Comparison of ENCODE assay signal across 25 mouse cellular contexts in genomic region chr1:58566621-58567020, GRCm38 (mm10). TPM values are rescaled to one million over a fixed set of nuclear protein-coding genes. Genes with fewer than 3 reads are reported as not detected.
A peak's percentile ranks its signal among the peaks of the same experiment; 100 is the strongest.
DNase-seq lines count a peak whose midpoint lies in the region; ATAC-seq and TF ChIP-seq lines count a peak whose summit lies in the region.
"Had no signal": no experiment of that assay in that cellular context is flagged by ENCODE, and none has a peak within 500 bp of the region (broad histone marks: within the 10 kb centered on the region; RNA-seq: fewer than 3 reads in every experiment).

No protein-coding gene starts in this region.

- no peak overlapping the region for H3K4me2 ChIP-seq in kidney, embryonic 16.5 days (replicated peaks; ENCODE audit: low read depth, low read length)
- H3K4me2 ChIP-seq in liver, embryonic 12.5 days, result no peak overlapping the region
- H3K4me2 ChIP-seq in lung, postnatal 0 days (replicated peaks; ENCODE audit: low read depth, low read length), result no peak overlapping the region
- H3K4me2 ChIP-seq in intestine, embryonic 16.5 days (ENCODE audit: low read depth, low read length), result no peak overlapping the region
- H3K4me2 ChIP-seq: forebrain, embryonic 13.5 days; heart, embryonic 13.5 days had no signal

- TF ChIP-seq CTCF in liver, adult 2 months (IDR thresholded peaks at IDR 0.05; ENCODE audit: low read depth, low read length), result no peak
- TF ChIP-seq CTCF in lung, postnatal 0 days (IDR thresholded peaks at IDR 0.05), result no peak

- no peaks in the 10 kb centered on the region for H3K9me3 ChIP-seq in kidney, embryonic 16.5 days (ENCODE audit: low read length)
- H3K9me3 ChIP-seq in liver, embryonic 12.5 days (replicated peaks), result no peaks in the 10 kb centered on the region
- H3K9me3 ChIP-seq in lung, postnatal 0 days (ENCODE audit: low read length), result no peaks in the 10 kb centered on the region
- no peaks in the 10 kb centered on the region for H3K9me3 ChIP-seq in intestine, embryonic 16.5 days (ENCODE audit: control insufficient read depth, low read length)
- H3K9me3 ChIP-seq: forebrain, embryonic 10.5 days; forebrain, embryonic 13.5 days; heart, embryonic 10.5 days; heart, embryonic 13.5 days had no signal

- no peak overlapping the region for H3K9ac ChIP-seq in kidney, embryonic 16.5 days (replicated peaks; ENCODE audit: low read length)
- H3K9ac ChIP-seq in liver, adult 2 months (ENCODE audit: low read depth, low read length), result no peak overlapping the region
- H3K9ac ChIP-seq in liver, embryonic 12.5 days, result no peak overlapping the region
- H3K9ac ChIP-seq in lung, postnatal 0 days (replicated peaks; ENCODE audit: low read depth), result no peak overlapping the region
- H3K9ac ChIP-seq in intestine, embryonic 16.5 days (ENCODE audit: low read depth, low read length), result no peak overlapping the region
- H3K9ac ChIP-seq: forebrain, embryonic 13.5 days; heart, embryonic 13.5 days had no signal

- no peak for TF ChIP-seq POLR2A in liver, adult 2 months (IDR thresholded peaks at IDR 0.05; ENCODE audit: extremely low read depth, insufficient read depth, low read length)

- ATAC-seq in kidney, embryonic 16.5 days (ENCODE audit: low FRiP score, low TSS enrichment), result no peak
- ATAC-seq in liver, embryonic 12.5 days, result no peak
- ATAC-seq in lung, postnatal 0 days, result no peak
- ATAC-seq in intestine, embryonic 16.5 days, result no peak
- ATAC-seq: activated CD4-positive, CD25-positive, alpha-beta regulatory T cell, adult 4 months; CD4-positive, CD25-positive, alpha-beta regulatory T cell, adult 4 months; forebrain, embryonic 13.5 days; forebrain, embryonic 16.5 days had no signal

- TF ChIP-seq EP300 in lung, postnatal 0 days (IDR thresholded peaks at IDR 0.05), result no peak

- H3K79me2 ChIP-seq in liver, adult 2 months (ENCODE audit: control insufficient read depth, insufficient read depth, low read length), result peaks cover 18% of the 10 kb centered on the region; the same call in 1 of the 2 replicates

- H3K4me1 ChIP-seq in kidney, embryonic 16.5 days (ENCODE audit: insufficient read depth, low read length), result no peaks in the 10 kb centered on the region
- peaks cover 7% of the 10 kb centered on the region for H3K4me1 ChIP-seq in liver, adult 2 months (ENCODE audit: control insufficient read depth, insufficient read depth, low read length)
- H3K4me1 ChIP-seq in liver, embryonic 12.5 days, result peaks cover 18% of the 10 kb centered on the region; the same call in 1 of the 2 replicates
- H3K4me1 ChIP-seq in lung, postnatal 0 days (ENCODE audit: insufficient read depth, low read depth, low read length), result no peaks in the 10 kb centered on the region; the same call in 1 of the 2 replicates
- H3K4me1 ChIP-seq in intestine, embryonic 16.5 days (ENCODE audit: control insufficient read depth, insufficient read depth, low read length), result no peaks in the 10 kb centered on the region
- H3K4me1 ChIP-seq: forebrain, embryonic 10.5 days; forebrain, embryonic 13.5 days; heart, embryonic 10.5 days had no signal

- no peak overlapping the region for H3K4me3 ChIP-seq in kidney, embryonic 16.5 days (ENCODE audit: low read length)
- H3K4me3 ChIP-seq in liver, adult 2 months (ENCODE audit: insufficient read depth, low read depth, low read length), result no peak overlapping the region
- H3K4me3 ChIP-seq in liver, embryonic 12.5 days, result no peak overlapping the region
- no peak overlapping the region for H3K4me3 ChIP-seq in lung, postnatal 0 days (ENCODE audit: low read depth, low read length)
- no peak overlapping the region for H3K4me3 ChIP-seq in intestine, embryonic 16.5 days (ENCODE audit: low read length)
- H3K4me3 ChIP-seq: forebrain, embryonic 10.5 days; forebrain, embryonic 13.5 days; heart, adult 2 months; heart, embryonic 10.5 days; heart, embryonic 13.5 days had no signal

- DNase-seq in kidney, adult 8-10 months, result peak; percentile 18 to 73
- peak; percentile 73 for DNase-seq in liver, adult 2 months (ENCODE audit: extremely low read depth, low read depth, low spot score)
- peak; percentile 8 for DNase-seq in lung, postnatal 0 days (ENCODE audit: low spot score)
- DNase-seq in lung, postnatal 25 days (ENCODE audit: low spot score), result no peak
- peak; percentile 41 to 71 for DNase-seq in kidney, postnatal 36 days
- DNase-seq: adrenal gland, adult 8-10 months; adrenal gland, postnatal 25 days; cerebellum, adult 18-20 months; cerebellum, adult 9-10 months; cerebellum, postnatal 14 days; gastrocnemius, postnatal 10 days; gastrocnemius, postnatal 36 days; heart, adult 2 months; heart, postnatal 14 days; heart, postnatal 4 days had no signal

- peaks cover 4% of the 10 kb centered on the region; the same call in 1 of the 2 replicates for H3K36me3 ChIP-seq in kidney, embryonic 16.5 days (ENCODE audit: insufficient read depth, low read length)
- peaks cover 18% of the 10 kb centered on the region; the same call in 1 of the 2 replicates for H3K36me3 ChIP-seq in liver, adult 2 months (ENCODE audit: control insufficient read depth, insufficient read depth, low read length)
- H3K36me3 ChIP-seq in liver, embryonic 12.5 days, result peaks cover 13% of the 10 kb centered on the region; the same call in 1 of the 2 replicates
- H3K36me3 ChIP-seq in lung, postnatal 0 days (ENCODE audit: insufficient read depth, low read length), result no peaks in the 10 kb centered on the region
- H3K36me3 ChIP-seq in intestine, embryonic 16.5 days (ENCODE audit: control insufficient read depth, insufficient read depth, low read length), result no peaks in the 10 kb centered on the region
- H3K36me3 ChIP-seq: heart, embryonic 13.5 days had no signal

- H3K27ac ChIP-seq in kidney, embryonic 16.5 days (ENCODE audit: low read length), result no peak overlapping the region
- no peak overlapping the region for H3K27ac ChIP-seq in liver, adult 2 months (replicated peaks; ENCODE audit: insufficient read depth, low read depth, low read length)
- H3K27ac ChIP-seq in liver, embryonic 12.5 days, result no peak overlapping the region
- no peak overlapping the region for H3K27ac ChIP-seq in lung, postnatal 0 days (ENCODE audit: low read length)
- H3K27ac ChIP-seq in intestine, embryonic 16.5 days (ENCODE audit: low read length), result no peak overlapping the region
- H3K27ac ChIP-seq: forebrain, embryonic 10.5 days; forebrain, embryonic 13.5 days; heart, adult 2 months; heart, embryonic 10.5 days; heart, embryonic 13.5 days had no signal

- no peaks in the 10 kb centered on the region for H3K27me3 ChIP-seq in kidney, embryonic 16.5 days (ENCODE audit: insufficient read depth, low read length)
- H3K27me3 ChIP-seq in liver, adult 2 months (ENCODE audit: control insufficient read depth, insufficient read depth, low read length), result no peaks in the 10 kb centered on the region
- H3K27me3 ChIP-seq in liver, embryonic 12.5 days (replicated peaks), result no peaks in the 10 kb centered on the region
- H3K27me3 ChIP-seq in lung, postnatal 0 days (replicated peaks; ENCODE audit: insufficient read depth, low read length), result no peaks in the 10 kb centered on the region
- no peaks in the 10 kb centered on the region for H3K27me3 ChIP-seq in intestine, embryonic 16.5 days (replicated peaks; ENCODE audit: control insufficient read depth, insufficient read depth, low read length)
- H3K27me3 ChIP-seq: forebrain, embryonic 13.5 days; heart, embryonic 13.5 days had no signal

RNA-seq across cellular contexts. Expression of gene Fam126b, which starts 19.5 kb away (rescaled TPM):
- 10.1 and 12.6 TPM in 2 replicates for polyA plus RNA-seq in kidney, embryonic 16.5 days (2015; fragmentation: Nextera tagmentation; extraction: Ambion mirVana)
- total RNA-seq in liver, adult 2 months (2014; rRNA removed), result 22.6 and 33.0 TPM in 2 replicates
- 1.8 and 2.3 TPM in 2 replicates for polyA plus RNA-seq in liver, adult 2 months (2012; rRNA removed)
- 5.2 and 5.7 TPM in 2 replicates for polyA plus RNA-seq in liver, embryonic 12.5 days (2016; fragmentation: Nextera tagmentation; extraction: Ambion mirVana)
- 6.6 and 7.8 TPM in 2 replicates for polyA plus RNA-seq in lung, postnatal 0 days (2015; fragmentation: Nextera tagmentation; extraction: Ambion mirVana)
- 7.0 and 9.6 TPM in 2 replicates for polyA plus RNA-seq in intestine, embryonic 16.5 days (2015; fragmentation: Nextera tagmentation; extraction: Ambion mirVana)

RNA-seq across cellular contexts. Expression of gene Ndufb3, which starts 19.6 kb away (rescaled TPM):
- 161 and 167 TPM in 2 replicates for polyA plus RNA-seq in kidney, embryonic 16.5 days (2015; fragmentation: Nextera tagmentation; extraction: Ambion mirVana)
- 116 and 196 TPM in 2 replicates for total RNA-seq in liver, adult 2 months (2014; rRNA removed)
- polyA plus RNA-seq in liver, adult 2 months (2012; rRNA removed), result 48.0 and 52.4 TPM in 2 replicates
- 128 and 143 TPM in 2 replicates for polyA plus RNA-seq in liver, embryonic 12.5 days (2016; fragmentation: Nextera tagmentation; extraction: Ambion mirVana)
- polyA plus RNA-seq in lung, postnatal 0 days (2015; fragmentation: Nextera tagmentation; extraction: Ambion mirVana), result 162 and 163 TPM in 2 replicates
- 197 and 198 TPM in 2 replicates for polyA plus RNA-seq in intestine, embryonic 16.5 days (2015; fragmentation: Nextera tagmentation; extraction: Ambion mirVana)
